Mouse (Mus musculus): ENCODE measurements around the gene Znhit3. TPM values are rescaled to one million over a fixed set of nuclear protein-coding genes. Genes with fewer than 3 reads are reported as not detected.

The Znhit3 gene
- polyA plus RNA-seq, 1 experiment from 2014 or later, result 62.6 TPM

- Histone ChIP-seq H3K27me3 (no peaks in the 10 kb centered on the region), H3K4me1 (peaks cover 16% of the 10 kb centered on the region), H3K4me2 (peak overlapping the region; percentile 62), H3K36me3 (0 out of 2 replicates have a peak, but pooled peaks cover 2% of the 10 kb centered on the region), H3K4me3 (peak overlapping the region; percentile 78), H3K27ac (peak overlapping the region; percentile 99), H3K9me3 (no peaks in the 10 kb centered on the region), H3K9ac (peak overlapping the region; percentile 89)
- no peak for ATAC-seq (ENCODE audit: borderline replicate concordance, extremely low read depth, low FRiP score, low TSS enrichment)
- 63% methylated on average over 4 of the region's 4 CpGs for WGBS
These were observed 44.6 kb downstream of the Znhit3 start for GRCm38 (mm10) chr11:84871548-84872069.

- Histone ChIP-seq H3K4me2 (peak overlapping the region; percentile 62), H3K4me3 (peak overlapping the region; percentile 78), H3K9ac (peak overlapping the region; percentile 89), H3K36me3 (0 out of 2 replicates have a peak, but pooled peaks cover 2% of the 10 kb centered on the region), H3K27me3 (no peaks in the 10 kb centered on the region), H3K4me1 (peaks cover 16% of the 10 kb centered on the region), H3K27ac (peak overlapping the region; percentile 99), H3K9me3 (no peaks in the 10 kb centered on the region)
- 1% methylated on average over 10 of the region's 10 CpGs for WGBS
- ATAC-seq (ENCODE audit: borderline replicate concordance, extremely low read depth, low FRiP score, low TSS enrichment), result peak; percentile 27
These were observed 45.1 kb downstream of the Znhit3 start for GRCm38 (mm10) chr11:84871046-84871445.

- Histone ChIP-seq H3K4me1 (peaks cover 16% of the 10 kb centered on the region), H3K9ac (peak within 1 kb of the TSS; percentile 89), H3K27ac (peak within 1 kb of the TSS; percentile 99), H3K36me3 (peaks cover 6% of the 10 kb centered on the region; the same call in 1 of the 2 replicates), H3K4me2 (peak within 1 kb of the TSS; percentile 72), H3K4me3 (peak within 1 kb of the TSS; percentile 78), H3K9me3 (no peaks in the 10 kb centered on the region), H3K27me3 (no peaks in the 10 kb centered on the region)
- WGBS, result under 1% methylated on average over 45 of the region's 62 CpGs
- peak; percentile 91 for ATAC-seq (ENCODE audit: borderline replicate concordance, extremely low read depth, low FRiP score, low TSS enrichment)
These were observed 45.7 kb downstream of the Znhit3 start, which contains the start of gene Ggnbp2 for GRCm38 (mm10) chr11:84870337-84871043. Gene Ggnbp2, minus strand, starts transcription at chr11:84870817.

GRCm38 (mm10) chr11:84869537-84870232 lies 46.5 kb downstream of the Znhit3 start:
- peak overlapping the region; percentile 99 for H3K27ac ChIP-seq
- peaks cover 16% of the 10 kb centered on the region for H3K4me1 ChIP-seq
- no peaks in the 10 kb centered on the region for H3K27me3 ChIP-seq
- under 1% methylated on average over 57 of the region's 61 CpGs for WGBS
- H3K4me2 ChIP-seq, result peak overlapping the region; percentile 72
- H3K9ac ChIP-seq, result peak overlapping the region; percentile 85
- H3K9me3 ChIP-seq, result no peaks in the 10 kb centered on the region
- peak overlapping the region; percentile 78 for H3K4me3 ChIP-seq
- ATAC-seq (ENCODE audit: borderline replicate concordance, extremely low read depth, low FRiP score, low TSS enrichment), result peak; percentile 88
- H3K36me3 ChIP-seq, result peaks cover 6% of the 10 kb centered on the region; the same call in 1 of the 2 replicates

GRCm38 (mm10) chr11:84868786-84869259 lies 47.3 kb downstream of the Znhit3 start:
- Histone ChIP-seq H3K4me2 (peak overlapping the region; percentile 72), H3K4me1 (peaks cover 16% of the 10 kb centered on the region), H3K36me3 (peaks cover 6% of the 10 kb centered on the region; the same call in 1 of the 2 replicates), H3K27me3 (no peaks in the 10 kb centered on the region), H3K9ac (peak overlapping the region; percentile 85), H3K4me3 (peak overlapping the region; percentile 78), H3K9me3 (no peaks in the 10 kb centered on the region), H3K27ac (peak overlapping the region; percentile 99)
- no peak for ATAC-seq (ENCODE audit: borderline replicate concordance, extremely low read depth, low FRiP score, low TSS enrichment)
- 7% methylated on average over 7 of the region's 7 CpGs for WGBS

- H3K27me3 ChIP-seq, result no peaks in the 10 kb centered on the region
- H3K4me2 ChIP-seq, result no peak overlapping the region
- H3K9me3 ChIP-seq, result no peaks in the 10 kb centered on the region
- WGBS, result 72% methylated on average over 2 of the region's 2 CpGs
- H3K36me3 ChIP-seq, result peaks cover 12% of the 10 kb centered on the region; the same call in 1 of the 2 replicates
- H3K4me3 ChIP-seq, result no peak overlapping the region
- ATAC-seq (ENCODE audit: borderline replicate concordance, extremely low read depth, low FRiP score, low TSS enrichment), result no peak
- no peak overlapping the region for H3K27ac ChIP-seq
- no peak overlapping the region for H3K9ac ChIP-seq
- peaks cover 16% of the 10 kb centered on the region for H3K4me1 ChIP-seq
These were observed 48.6 kb downstream of the Znhit3 start for GRCm38 (mm10) chr11:84867586-84867985.

- Histone ChIP-seq H3K36me3 (peaks cover 17% of the 10 kb centered on the region; the same call in 1 of the 2 replicates), H3K27ac (no peak overlapping the region), H3K4me2 (no peak overlapping the region), H3K9me3 (no peaks in the 10 kb centered on the region), H3K27me3 (no peaks in the 10 kb centered on the region), H3K4me1 (peaks cover 13% of the 10 kb centered on the region), H3K4me3 (no peak overlapping the region), H3K9ac (no peak overlapping the region)
- no peak for ATAC-seq (ENCODE audit: borderline replicate concordance, extremely low read depth, low FRiP score, low TSS enrichment)
- WGBS, result 31% methylated on average over 2 of the region's 2 CpGs
These were observed 50.9 kb downstream of the Znhit3 start for GRCm38 (mm10) chr11:84865268-84865667.

Small RNAs within 50 kb of the gene (microRNA-seq; reads per million reads assigned to microRNA genes)
- not detected for gene Gm23564

Other genes starting within 250 kb of the Znhit3 start
- gene Mrm1, start 96.9 kb downstream of the Znhit3 start, polyA plus RNA-seq (2015; fragmentation: Nextera tagmentation; extraction: Ambion mirVana), result 10.7 and 12.8 TPM in 2 replicates
- 14.2 and 14.7 TPM in 2 replicates for gene Dhrs11, start 87.4 kb downstream of the Znhit3 start, polyA plus RNA-seq (2015; fragmentation: Nextera tagmentation; extraction: Ambion mirVana)
- gene Ggnbp2, start 45.5 kb downstream of the Znhit3 start, polyA plus RNA-seq (2015; fragmentation: Nextera tagmentation; extraction: Ambion mirVana), result 61.2 and 65.4 TPM in 2 replicates
- gene Myo19, start 36.2 kb downstream of the Znhit3 start, polyA plus RNA-seq (2015; fragmentation: Nextera tagmentation; extraction: Ambion mirVana), result 8.7 and 9.0 TPM in 2 replicates
- 2.8 and 3.6 TPM in 2 replicates for gene Pigw, start 36.1 kb downstream of the Znhit3 start, polyA plus RNA-seq (2015; fragmentation: Nextera tagmentation; extraction: Ambion mirVana)
- 0.58 and 0.85 TPM in 2 replicates for gene Car4, start 41.4 kb upstream of the Znhit3 start, polyA plus RNA-seq (2015; fragmentation: Nextera tagmentation; extraction: Ambion mirVana)
- gene Usp32, start 223.8 kb upstream of the Znhit3 start, polyA plus RNA-seq (2015; fragmentation: Nextera tagmentation; extraction: Ambion mirVana), result 3.2 and 3.4 TPM in 2 replicates

Measured in lung, embryonic 15.5 days (tissue).